Mouse (Mus musculus) embryonic fibroblast, embryonic 13.5 days (primary cell): ENCODE results near the gene Tbc1d14. TPM values are rescaled to one million over a fixed set of nuclear protein-coding genes. Genes with fewer than 3 reads are reported as not detected.

ENCODE experiments used
- H3K27ac ChIP-seq: 2 replicates; pipeline ENCODE4 v1.5.1; 2012; ENCODE audit warnings: low read length, control low read depth, inconsistent platforms; ENCODE audit not compliant: insufficient read depth
- H3K4me1 ChIP-seq: 2 replicates; pipeline ENCODE4 v1.6.1; 2011; ENCODE audit warnings: low read length; ENCODE audit not compliant: control insufficient read depth, insufficient read depth
- H3K4me3 ChIP-seq: 2 replicates; pipeline ENCODE4 v1.5.1; 2011; ENCODE audit warnings: mild to moderate bottlenecking, control low read depth, low read length; ENCODE audit not compliant: insufficient read depth
- CTCF ChIP-seq: IDR thresholded peaks from 2 replicates; pipeline ENCODE4 v1.5.1; 2011; ENCODE audit warnings: mild to moderate bottlenecking, control low read depth, low read length, moderate library complexity, borderline replicate concordance; ENCODE audit not compliant: insufficient read depth
- POLR2A ChIP-seq: IDR thresholded peaks from 2 replicates; pipeline ENCODE4 v1.6.1; 2011; ENCODE audit warnings: low read depth, mild to moderate bottlenecking, control low read depth, low read length, moderate library complexity
- polyA plus RNA-seq: library from polyadenylated mRNA; stranded (reverse); fragments of >200 nt; gene quantifications from 2 replicates; pipeline ENCODE4 v1.2.4, GENCODE M21; 2011; ENCODE audit warnings: low read depth; ENCODE audit not compliant: missing spikeins, insufficient read length

Tbc1d14 gene
- polyA plus RNA-seq, 1 experiment, result 26.1 TPM

DNA sequence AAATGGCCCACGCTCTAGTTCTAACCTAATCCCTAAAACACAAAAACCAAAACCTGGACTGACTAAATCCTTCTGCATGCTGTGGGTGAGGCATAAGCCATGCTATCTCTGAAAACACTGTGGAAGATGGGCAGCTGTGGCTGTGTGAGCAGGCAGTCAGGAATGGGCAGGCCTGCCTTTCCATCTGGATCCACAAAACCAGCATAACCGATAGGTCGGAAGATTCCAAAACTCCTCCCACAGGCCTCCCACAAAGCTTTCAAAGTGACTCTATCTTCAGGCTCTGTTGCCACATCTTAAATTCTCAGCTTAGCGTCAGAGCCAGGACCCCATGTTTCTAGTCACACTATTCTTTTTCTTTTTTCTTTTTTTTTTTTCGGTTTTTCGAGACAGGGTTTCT lies 99.2 kb downstream of the Tbc1d14 start:
- Histone ChIP-seq H3K4me3 (no peak overlapping the region), H3K4me1 (no peaks in the 10 kb centered on the region), H3K27ac (no peak overlapping the region)
- TF ChIP-seq CTCF (no peak), POLR2A (no peak)

DNA sequence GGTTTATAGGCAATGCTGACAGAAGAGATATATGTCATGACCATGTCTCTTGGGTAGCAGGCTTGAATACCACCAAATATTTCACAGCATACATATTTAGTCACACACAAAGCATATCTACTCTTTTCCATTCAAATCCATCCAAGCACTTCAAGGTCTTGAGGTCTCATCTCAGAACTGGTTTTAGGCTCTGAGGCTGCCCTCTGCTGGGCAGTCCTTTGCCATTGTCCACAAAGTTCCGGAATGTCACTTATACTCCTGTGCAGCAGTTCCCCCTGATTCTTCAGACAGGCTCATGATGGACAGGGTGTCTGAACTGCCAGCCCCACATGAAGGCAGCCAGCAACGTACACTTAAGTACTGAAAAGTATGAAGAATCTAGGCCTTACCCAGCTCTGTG lies 103.9 kb downstream of the Tbc1d14 start:
- TF ChIP-seq CTCF, result peak; percentile 51; the same call in 1 of the 2 replicates
- TF ChIP-seq POLR2A, result no peak
- no peak overlapping the region for H3K4me3 ChIP-seq
- H3K27ac ChIP-seq, result no peak overlapping the region
- peaks cover 3% of the 10 kb centered on the region; the same call in 1 of the 2 replicates for H3K4me1 ChIP-seq

DNA sequence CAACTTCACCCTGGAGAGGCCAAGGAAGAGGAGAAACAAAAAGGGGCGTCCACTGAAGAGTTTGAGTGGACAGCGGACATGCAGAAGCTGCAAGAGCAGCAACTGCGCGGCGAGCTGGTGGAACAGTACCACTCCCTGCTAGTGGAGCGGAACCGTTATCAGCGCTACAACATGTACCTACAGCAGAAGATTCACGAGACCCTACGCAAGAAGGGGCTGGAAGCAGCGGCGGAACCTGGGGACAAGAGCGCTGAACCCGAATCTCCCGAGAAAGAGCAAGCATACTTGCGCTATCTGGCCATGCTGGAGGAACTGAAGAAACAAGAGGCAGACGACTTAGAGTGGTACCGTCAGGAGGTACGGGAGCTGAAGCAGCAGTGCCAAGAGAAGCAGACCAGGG lies 107.8 kb downstream of the Tbc1d14 start:
- no peak overlapping the region for H3K4me3 ChIP-seq
- peaks cover 10% of the 10 kb centered on the region for H3K4me1 ChIP-seq
- H3K27ac ChIP-seq, result no peak overlapping the region
- TF ChIP-seq CTCF (no peak), POLR2A (no peak)

DNA sequence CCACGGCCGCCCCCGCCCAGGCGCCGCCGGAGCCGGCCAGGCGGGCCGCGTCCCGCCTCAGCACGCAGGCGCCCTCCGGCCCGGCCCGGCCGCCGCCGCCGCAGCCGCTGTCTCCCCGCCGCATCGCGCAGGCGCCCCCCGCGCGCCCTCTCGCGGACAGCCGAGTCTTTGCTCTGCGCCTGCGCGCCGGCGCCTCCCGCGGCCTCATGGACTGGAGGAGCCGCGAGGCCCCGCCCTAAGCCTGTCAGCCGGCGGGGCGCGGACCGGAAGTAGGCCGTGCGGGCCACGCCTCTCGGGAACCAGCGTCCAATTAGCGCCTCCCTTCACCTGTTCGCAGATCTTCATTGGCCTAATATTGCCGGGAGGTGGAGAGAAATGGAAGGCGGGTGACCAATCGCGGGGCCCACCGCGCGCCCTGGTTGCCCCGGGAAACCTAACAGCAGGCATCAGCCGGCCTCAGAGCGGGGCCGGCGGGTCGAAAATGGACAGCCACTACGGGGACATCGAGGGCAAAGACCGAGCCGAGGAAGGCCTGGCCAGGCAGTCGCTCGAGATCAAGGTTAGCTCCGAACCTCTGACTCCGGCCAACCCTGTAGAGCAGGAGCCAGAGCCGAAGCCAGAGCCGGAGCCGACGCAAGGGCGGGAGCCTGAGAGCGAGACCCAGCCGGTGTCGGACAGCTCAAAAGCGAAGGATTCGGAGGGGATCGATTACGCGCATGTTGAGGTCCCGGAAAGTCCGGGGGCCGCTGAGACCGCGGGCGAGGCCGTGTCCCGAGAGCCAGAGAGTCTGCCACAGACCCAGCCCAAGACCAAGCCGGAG lies 108.7 kb downstream of the Tbc1d14 start, which contains the start of the genes Tada2b and Ccdc96:
Gene Tada2b, minus strand, starts transcription at position 115 of the 820 bp plus-strand sequence.
Gene Ccdc96, plus strand, starts transcription at position 418 of the 820 bp plus-strand sequence.
- TF ChIP-seq CTCF (no peak), POLR2A (peak; percentile 36; the same call in 1 of the 2 replicates)
- Histone ChIP-seq H3K4me3 (peak within 1 kb of the TSS; percentile 64), H3K4me1 (peaks cover 10% of the 10 kb centered on the region), H3K27ac (no peak within 1 kb of the TSS)

DNA sequence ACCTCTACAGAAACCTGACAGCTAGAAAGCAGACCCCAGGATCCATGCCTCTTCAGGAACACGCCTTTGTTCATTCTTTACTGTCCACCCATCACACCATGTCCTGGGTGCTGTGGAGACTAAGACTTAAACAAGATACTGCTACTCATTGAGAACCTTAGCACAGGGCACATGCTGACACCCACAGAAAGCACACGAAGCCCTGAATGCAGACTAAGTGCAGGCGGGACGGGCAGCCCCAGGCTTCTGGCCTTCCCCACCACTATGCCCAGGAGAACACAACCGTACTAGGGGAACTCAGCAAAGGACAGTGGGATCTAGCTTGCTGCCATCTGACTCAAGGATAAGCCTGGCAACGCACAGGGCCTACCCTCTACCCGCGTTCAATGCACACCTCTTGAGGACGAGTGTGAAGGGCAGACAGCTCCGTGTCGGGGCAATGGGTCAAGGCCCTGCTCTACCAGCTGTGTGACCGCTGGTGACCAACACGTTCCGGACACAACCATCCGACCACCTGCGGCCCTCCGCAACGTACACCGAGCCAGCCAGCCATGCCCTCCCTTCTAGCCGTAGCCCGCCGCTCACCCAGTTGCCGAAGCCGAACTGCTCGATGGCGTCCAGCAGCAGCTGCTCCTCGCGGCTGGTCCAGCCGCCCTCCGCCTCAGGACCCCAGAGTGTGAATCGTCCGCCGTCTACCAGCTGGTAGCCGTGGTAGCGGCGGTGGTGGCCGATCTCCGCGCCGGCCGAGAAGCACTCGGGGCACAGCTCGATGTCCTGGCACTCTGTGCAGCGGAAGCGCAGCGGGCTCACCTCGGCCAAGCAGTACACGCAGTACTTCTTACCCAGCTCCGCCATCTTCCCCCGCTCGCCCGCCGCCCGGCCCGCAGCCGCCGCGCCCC lies 109.6 kb downstream of the Tbc1d14 start:
- H3K27ac ChIP-seq, result no peak overlapping the region
- no peak for TF ChIP-seq CTCF
- H3K4me1 ChIP-seq, result peaks cover 10% of the 10 kb centered on the region
- peak overlapping the region; percentile 64 for H3K4me3 ChIP-seq

DNA sequence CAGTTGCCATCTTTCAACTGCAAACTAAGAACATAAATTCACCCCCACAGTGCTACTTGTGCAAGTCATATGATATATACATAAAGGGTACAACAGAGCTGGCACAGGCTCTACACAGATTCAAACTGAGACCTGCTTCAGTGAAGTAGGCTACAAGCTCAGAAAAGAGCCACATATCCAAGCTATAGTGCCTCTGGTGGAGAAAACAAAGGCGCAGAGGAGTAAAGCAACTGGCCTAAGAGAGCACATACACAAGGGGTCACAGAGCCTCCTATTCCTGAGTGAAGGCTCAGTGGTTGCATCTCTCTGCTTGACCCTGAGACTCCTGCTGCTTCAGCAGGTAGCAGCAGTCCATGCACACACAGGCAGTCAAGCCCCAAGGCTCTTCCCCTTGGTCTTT lies 112.0 kb downstream of the Tbc1d14 start:
- no peak overlapping the region for H3K4me3 ChIP-seq
- H3K27ac ChIP-seq, result no peak overlapping the region
- TF ChIP-seq CTCF (no peak), POLR2A (no peak)
- peaks cover 10% of the 10 kb centered on the region for H3K4me1 ChIP-seq

DNA sequence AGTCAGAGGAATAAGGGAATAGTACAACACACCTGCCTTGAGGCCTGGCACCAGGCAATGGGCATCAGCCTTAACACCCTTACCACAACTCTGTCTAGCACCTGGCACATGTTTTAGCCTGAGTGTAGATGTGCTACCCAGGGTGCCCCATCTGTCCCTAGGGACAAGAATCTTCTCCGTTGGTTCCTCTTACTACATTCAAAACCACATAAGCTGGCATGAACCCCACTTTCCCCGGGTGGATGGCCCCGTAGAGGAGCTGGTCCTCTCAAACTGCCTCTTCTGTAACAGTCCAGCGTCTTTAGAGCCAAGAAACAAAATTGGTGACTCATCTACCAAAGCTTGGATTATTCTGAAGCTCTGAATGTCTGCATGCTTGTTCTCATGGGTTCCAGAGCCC lies 112.7 kb downstream of the Tbc1d14 start:
- no peak for TF ChIP-seq POLR2A
- no peak for TF ChIP-seq CTCF
- Histone ChIP-seq H3K4me1 (peaks cover 10% of the 10 kb centered on the region), H3K27ac (no peak overlapping the region), H3K4me3 (no peak overlapping the region)

DNA sequence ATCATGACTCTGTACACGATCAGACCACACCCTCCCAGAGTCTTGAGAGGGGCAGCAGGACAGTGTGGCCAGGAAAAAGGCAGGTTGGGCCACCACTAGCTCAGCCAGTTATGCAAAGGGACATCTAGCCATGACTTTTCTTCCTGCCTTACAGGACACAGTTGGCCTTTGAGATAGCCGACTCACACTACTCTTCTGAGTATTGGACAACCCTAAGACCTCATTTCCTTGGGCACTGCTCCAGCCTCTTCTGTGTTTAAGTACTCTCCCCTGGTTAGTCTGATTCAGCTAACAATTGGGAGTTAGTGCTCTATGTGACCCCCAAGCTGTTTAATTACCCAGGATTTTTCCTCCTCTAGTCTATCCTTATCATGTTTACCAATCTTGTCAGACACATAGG lies 113.3 kb downstream of the Tbc1d14 start:
- Histone ChIP-seq H3K4me1 (peaks cover 6% of the 10 kb centered on the region), H3K4me3 (no peak overlapping the region), H3K27ac (no peak overlapping the region)
- TF ChIP-seq CTCF, result no peak

DNA sequence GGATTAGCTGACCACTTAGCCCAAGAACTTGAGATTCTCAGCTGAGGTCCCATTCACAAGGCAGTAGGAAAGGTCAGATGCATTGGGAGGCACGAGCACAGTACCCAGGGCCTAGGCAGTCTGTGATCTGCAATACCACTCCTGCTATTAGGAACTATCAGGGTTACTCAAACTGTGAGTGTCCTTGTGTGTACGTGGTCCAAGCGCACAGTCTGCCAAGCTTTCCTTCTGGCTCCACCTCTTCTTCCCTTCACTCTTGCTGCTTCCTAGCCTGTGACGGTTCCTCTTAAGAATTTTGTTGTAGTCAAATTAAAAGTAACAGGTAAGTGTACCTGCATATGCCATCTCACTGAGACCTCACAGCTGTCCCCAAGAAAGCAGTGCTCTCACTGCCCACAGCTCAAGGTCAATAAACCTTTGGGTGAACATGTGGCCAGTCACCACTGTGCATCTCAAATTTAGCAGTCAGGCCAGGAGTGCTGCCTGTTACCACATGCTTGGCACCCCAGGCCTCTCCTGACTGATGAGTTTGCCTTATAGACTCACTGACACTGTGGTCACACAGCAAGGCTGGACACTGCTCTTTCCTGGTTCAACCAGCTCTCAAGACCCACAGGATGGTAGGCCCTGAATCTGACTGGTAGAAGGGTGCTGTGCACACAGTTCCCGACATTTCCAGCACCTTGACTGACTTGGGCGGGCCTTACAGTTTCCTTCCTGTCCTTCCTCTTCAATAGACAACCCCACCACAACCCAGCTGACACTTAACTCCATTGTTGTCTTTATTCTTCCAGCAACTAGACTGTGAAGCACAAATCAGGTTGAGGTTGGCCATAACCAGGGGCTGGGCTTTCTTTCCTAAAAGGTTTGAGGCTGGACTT lies 114.3 kb downstream of the Tbc1d14 start:
- Histone ChIP-seq H3K4me3 (no peak overlapping the region), H3K4me1 (peaks cover 6% of the 10 kb centered on the region), H3K27ac (no peak overlapping the region)
- TF ChIP-seq CTCF, result no peak
- no peak for TF ChIP-seq POLR2A
